Mouse (Mus musculus) heart, postnatal 4 days (tissue): ENCODE results near the gene Vmn1r235. TPM values are rescaled to one million over a fixed set of nuclear protein-coding genes. Genes with fewer than 3 reads are reported as not detected.

Experiments used
- DNase-seq: peaks from one replicate; pipeline ENCODE4 v3.0.0; 2021
- microRNA-seq, 2 experiments: library from miRNA; unstranded; fragments of <30 nt; microRNA quantifications; one replicate each; pipeline ENCODE4 v1.2.0; 2021 to 2022
- total RNA-seq, 2 experiments: library from RNA; stranded (reverse); gene quantifications; 2 replicates each; pipeline ENCODE4 v1.2.3; 2021

Gene Vmn1r235
- not detected for total RNA-seq

DNA sequence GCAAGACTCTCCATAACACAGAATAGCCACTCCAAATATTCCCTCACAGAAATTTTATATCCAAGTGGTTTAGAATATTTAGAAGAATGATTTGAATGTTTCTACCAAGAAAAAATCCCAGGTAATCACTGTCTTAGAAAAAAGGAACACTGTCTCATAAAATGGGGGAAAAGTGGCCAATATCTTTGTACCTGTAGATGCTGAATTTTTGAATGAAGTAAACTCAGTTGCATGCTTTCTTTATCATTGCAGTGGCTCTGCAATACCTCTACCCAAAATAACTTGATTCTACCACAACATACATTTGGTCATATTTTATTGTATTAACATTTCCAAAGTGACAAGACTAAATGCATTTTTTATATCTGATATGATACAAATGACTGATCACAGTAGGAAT lies at the start of gene Vmn1r235:
Gene Vmn1r235, plus strand, starts transcription at position 301 of the 400 bp plus-strand sequence.
- DNase-seq, result no peak

DNA sequence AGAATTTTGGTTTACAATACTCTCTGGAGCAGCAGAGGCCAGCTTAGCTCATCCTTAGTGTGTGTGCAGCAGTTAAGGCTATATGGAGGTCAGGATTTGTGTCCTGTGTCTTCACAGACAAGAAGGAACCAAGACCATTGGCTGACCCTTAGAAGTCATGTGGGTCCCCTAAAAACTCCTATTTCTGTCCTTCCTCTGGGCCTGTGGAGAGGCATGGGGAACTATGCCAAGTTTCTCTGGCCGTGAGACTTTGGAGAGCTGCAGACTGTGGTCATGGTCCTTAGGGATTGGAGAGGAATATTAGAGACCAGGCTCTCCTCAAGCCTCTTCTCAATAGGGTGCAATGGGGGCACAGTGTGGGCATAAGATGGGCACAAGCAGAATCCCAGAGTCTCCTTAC lies 45.1 kb upstream of the Vmn1r235 start:
- DNase-seq, result peak; percentile 19

- DNase-seq, result no peak
Measured at GRCm38 (mm10) chr17:21225787-21226186, 30.4 kb upstream of the Vmn1r235 start, which contains the start of gene Vmn1r234. Vmn1r234 (plus strand) TSS chr17:21226087.

DNA sequence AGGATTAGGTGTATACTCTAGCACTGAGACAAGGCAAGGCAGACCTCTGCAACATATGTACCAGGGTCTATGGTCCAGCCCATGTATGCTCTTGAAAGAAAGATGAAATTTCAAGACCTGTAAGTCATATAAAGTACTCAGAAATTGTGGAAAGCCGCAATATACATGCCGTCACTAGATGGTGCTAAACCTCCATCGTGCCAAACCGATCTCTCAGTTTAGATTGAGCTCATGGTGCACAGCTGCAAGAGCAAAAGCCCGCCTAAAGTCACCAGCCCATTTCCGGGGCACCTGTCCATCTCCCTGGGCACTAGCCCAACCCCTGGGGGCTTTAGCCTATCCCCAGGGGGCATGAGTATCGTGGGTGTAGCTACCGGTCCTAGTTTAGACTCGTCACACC lies 24.6 kb upstream of the Vmn1r235 start:
- peak; percentile 61 for DNase-seq

DNA sequence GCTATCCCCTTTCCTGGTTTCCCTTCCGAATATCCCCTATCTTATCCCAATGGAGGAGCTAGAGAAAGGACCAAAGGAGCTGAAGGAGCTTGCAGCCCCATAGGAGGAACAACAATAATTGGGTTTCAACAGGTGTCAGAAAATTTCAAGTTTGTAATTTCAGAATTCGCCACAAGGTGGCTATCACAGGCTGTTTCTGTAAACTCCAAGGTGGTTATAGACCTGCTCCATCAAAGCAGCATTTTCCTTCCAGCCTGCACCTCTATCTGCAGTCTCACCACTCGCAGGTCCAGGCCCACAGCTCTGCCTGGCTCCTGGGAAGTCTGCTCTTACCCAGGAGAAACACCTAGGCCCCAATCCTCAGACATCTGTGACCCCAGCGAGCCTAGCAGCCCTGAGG lies 15.9 kb downstream of the Vmn1r235 start:
- peak; percentile 38 for DNase-seq

- DNase-seq, result no peak
Measured at GRCm38 (mm10) chr17:21282642-21283041, 26.4 kb downstream of the Vmn1r235 start, which contains the start of gene Vmn1r236. Vmn1r236 (plus strand) TSS chr17:21282942.

- no peak for DNase-seq
Measured at GRCm38 (mm10) chr17:21284395-21284794, 28.2 kb downstream of the Vmn1r235 start.

DNA sequence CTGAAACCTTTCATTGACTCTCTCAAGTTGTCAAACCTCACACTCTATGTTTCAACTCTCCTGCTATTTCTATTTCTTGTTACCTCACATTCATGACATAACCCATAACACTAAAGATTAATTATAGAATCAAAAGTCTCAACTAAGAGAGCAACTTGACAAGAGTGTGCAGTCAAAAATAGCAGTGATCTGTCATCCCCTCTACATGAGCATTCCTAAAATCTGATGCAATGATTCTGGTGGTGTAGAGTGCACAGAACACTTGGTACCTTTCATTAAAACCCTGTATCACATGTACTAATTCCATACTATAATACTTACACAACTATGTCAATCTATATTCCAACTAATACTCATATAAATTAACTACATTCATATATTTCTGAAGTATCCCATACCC lies 33.5 kb downstream of the Vmn1r235 start:
- no peak for DNase-seq

- DNase-seq, result no peak
Measured at GRCm38 (mm10) chr17:21311565-21311964, 55.4 kb downstream of the Vmn1r235 start, which contains the start of gene Vmn1r237. Vmn1r237 (plus strand) TSS chr17:21311865.

Small RNAs within 50 kb of the gene (microRNA-seq; reads per million reads assigned to microRNA genes)
- 0 reads per million in 2 experiments for gene Gm26384

Other genes starting within 250 kb of the Vmn1r235 start
- 10 to 100 TPM; 18.3 to 21.5 TPM for gene Zfp160, start 247.5 kb upstream of the Vmn1r235 start, total RNA-seq
- not detected for gene Vmn1r234, start 30.3 kb upstream of the Vmn1r235 start, total RNA-seq
- gene Vmn1r236, start 26.5 kb downstream of the Vmn1r235 start, total RNA-seq, result not detected
- gene Vmn1r237, start 55.5 kb downstream of the Vmn1r235 start, total RNA-seq, result not detected
- gene Zfp677, start 127.3 kb downstream of the Vmn1r235 start, total RNA-seq, result 1 to 10 TPM; 1.1 TPM
- gene Zfp54, start 166.8 kb downstream of the Vmn1r235 start, total RNA-seq, result 1 to 10 TPM; 1.3 to 2.1 TPM
- 1 to 10 TPM; 5.1 to 5.3 TPM for gene Zfp51, start 194.0 kb downstream of the Vmn1r235 start, total RNA-seq
- 1 to 10 TPM; 2.6 to 3.0 TPM for gene Zfp53, start 232.6 kb downstream of the Vmn1r235 start, total RNA-seq